Mouse (Mus musculus) limb, embryonic 11.5 days (tissue): ENCODE results near the gene Mccc2. TPM values are rescaled to one million over a fixed set of nuclear protein-coding genes. Genes with fewer than 3 reads are reported as not detected.

Experiments
- ATAC-seq: fragments of 200-750 bp; cut with Nextera tagmentation; 2 replicates; pipeline ENCODE4 v1.8.0; 2017; ENCODE audit warnings: low read depth; ENCODE audit not compliant: insufficient number of reproducible peaks, low FRiP score, low TSS enrichment
- DNase-seq: peaks from one replicate; pipeline ENCODE4 v3.0.0-alpha.2; 2015; ENCODE audit warnings: low spot score
- H3K27ac ChIP-seq: fragments of 300-500 bp; sonication (generic); replicated peaks from 2 replicates; pipeline ENCODE4 v1.5.1; 2014; ENCODE audit warnings: low read depth, mild to moderate bottlenecking, low read length
- H3K27me3 ChIP-seq: fragments of 300-500 bp; sonication (generic); 2 replicates; pipeline ENCODE4 v1.6.1; 2014; ENCODE audit warnings: mild to moderate bottlenecking, low read length, mixed read lengths; ENCODE audit not compliant: control insufficient read depth, insufficient read depth
- H3K36me3 ChIP-seq: fragments of 300-500 bp; sonication (generic); 2 replicates; pipeline ENCODE4 v1.6.1; 2014; ENCODE audit warnings: mild to moderate bottlenecking, low read length, moderate library complexity, mixed read lengths; ENCODE audit not compliant: control insufficient read depth, insufficient read depth
- H3K4me1 ChIP-seq: fragments of 300-500 bp; sonication (generic); 2 replicates; pipeline ENCODE4 v1.6.1; 2014; ENCODE audit warnings: low read length, mixed read lengths; ENCODE audit not compliant: control insufficient read depth, insufficient read depth
- H3K4me2 ChIP-seq: fragments of 300-500 bp; sonication (generic); 2 replicates; pipeline ENCODE4 v1.6.1; 2014; ENCODE audit warnings: low read depth, mild to moderate bottlenecking, moderate library complexity; ENCODE audit not compliant: severe bottlenecking
- H3K4me3 ChIP-seq: fragments of 300-500 bp; sonication (generic); 2 replicates; pipeline ENCODE4 v1.5.1; 2014; ENCODE audit warnings: low read depth, low read length
- H3K9ac ChIP-seq: fragments of 300-500 bp; sonication (generic); 2 replicates; pipeline ENCODE4 v1.6.1; 2014; ENCODE audit warnings: mild to moderate bottlenecking, low read length
- H3K9me3 ChIP-seq: fragments of 300-500 bp; sonication (generic); 2 replicates; pipeline ENCODE4 v1.6.1; 2016; ENCODE audit warnings: low read length; ENCODE audit not compliant: control insufficient read depth
- WGBS: fragments of 180-500 bp; shearing (Covaris S2); extraction: QIAGEN DNeasy Blood & Tissue Kit; methylation state at CpG from one replicate; pipeline ENCODE4 v1.1.7; 2014; 5-methylcytosine and 5-hydroxymethylcytosine counted together
- polyA plus RNA-seq: library from polyadenylated mRNA; unstranded; fragments of >200 nt; fragmentation: Nextera tagmentation; extraction: Ambion mirVana; gene quantifications from 2 replicates; pipeline ENCODE4 v1.2.1, GENCODE M21; 2014

Gene Mccc2
- polyA plus RNA-seq, 1 experiment from 2014 or later: 49.1 TPM

- no peak overlapping the region for H3K9ac ChIP-seq
- ATAC-seq (no peak), DNase-seq (no peak)
- no peak overlapping the region for H3K4me2 ChIP-seq
- no peaks in the 10 kb centered on the region for H3K9me3 ChIP-seq
- 88% methylated on average over 1 of the region's 1 CpGs for WGBS
- no peaks in the 10 kb centered on the region for H3K4me1 ChIP-seq
- no peak overlapping the region for H3K27ac ChIP-seq
- no peak overlapping the region for H3K4me3 ChIP-seq
- H3K36me3 ChIP-seq: no peaks in the 10 kb centered on the region; the same call in 1 of the 2 replicates
- H3K27me3 ChIP-seq: no peaks in the 10 kb centered on the region
Observed at GRCm38 (mm10) chr13:99932406-99932805, 83.0 kb downstream of the Mccc2 start.

GRCm38 (mm10) chr13:99931502-99931901 lies 83.9 kb downstream of the Mccc2 start:
- DNase-seq (no peak), ATAC-seq (no peak)
- no peak overlapping the region for H3K27ac ChIP-seq
- no peak overlapping the region for H3K4me3 ChIP-seq
- no peaks in the 10 kb centered on the region for H3K27me3 ChIP-seq
- H3K9me3 ChIP-seq: no peaks in the 10 kb centered on the region
- H3K4me2 ChIP-seq: no peak overlapping the region
- no peaks in the 10 kb centered on the region; the same call in 1 of the 2 replicates for H3K36me3 ChIP-seq
- WGBS: 82% methylated on average over 6 of the region's 6 CpGs
- no peaks in the 10 kb centered on the region for H3K4me1 ChIP-seq
- H3K9ac ChIP-seq: no peak overlapping the region

- no peak overlapping the region for H3K4me3 ChIP-seq
- no peak overlapping the region for H3K9ac ChIP-seq
- H3K27me3 ChIP-seq: no peaks in the 10 kb centered on the region
- no peaks in the 10 kb centered on the region; the same call in 1 of the 2 replicates for H3K36me3 ChIP-seq
- ATAC-seq (no peak), DNase-seq (no peak)
- H3K4me2 ChIP-seq: no peak overlapping the region
- H3K4me1 ChIP-seq: no peaks in the 10 kb centered on the region
- H3K27ac ChIP-seq: no peak overlapping the region
- no peaks in the 10 kb centered on the region for H3K9me3 ChIP-seq
- 87% methylated on average over 5 of the region's 5 CpGs for WGBS
Observed at GRCm38 (mm10) chr13:99926249-99926648, 89.2 kb downstream of the Mccc2 start.

- Histone ChIP-seq H3K9ac (no peak overlapping the region), H3K4me3 (no peak overlapping the region), H3K9me3 (no peaks in the 10 kb centered on the region), H3K4me1 (no peaks in the 10 kb centered on the region), H3K27me3 (no peaks in the 10 kb centered on the region), H3K36me3 (no peaks in the 10 kb centered on the region), H3K4me2 (no peak overlapping the region), H3K27ac (no peak overlapping the region)
- DNase-seq (no peak), ATAC-seq (no peak)
- 89% methylated on average over 5 of the region's 5 CpGs for WGBS
Observed at GRCm38 (mm10) chr13:99915632-99916031, 99.8 kb downstream of the Mccc2 start.

GRCm38 (mm10) chr13:99900965-99901364 lies 114.5 kb downstream of the Mccc2 start, which contains the start of gene Cartpt:
Cartpt (minus strand) TSS chr13:99901091.
- Histone ChIP-seq H3K9ac (no peak within 1 kb of the TSS), H3K27me3 (peaks cover 24% of the 10 kb centered on the region), H3K9me3 (no peaks in the 10 kb centered on the region), H3K27ac (no peak within 1 kb of the TSS), H3K4me1 (peaks cover 5% of the 10 kb centered on the region; the same call in 1 of the 2 replicates), H3K4me2 (0 out of 2 replicates have a peak within 1 kb of the TSS, but pooled peaks have one; percentile 10), H3K4me3 (no peak within 1 kb of the TSS), H3K36me3 (no peaks in the 10 kb centered on the region)
- DNase-seq (no peak), ATAC-seq (no peak)
- 46% methylated on average over 9 of the region's 9 CpGs for WGBS

- H3K27ac ChIP-seq: no peak overlapping the region
- peaks cover 5% of the 10 kb centered on the region; the same call in 1 of the 2 replicates for H3K4me1 ChIP-seq
- H3K9me3 ChIP-seq: no peaks in the 10 kb centered on the region
- ATAC-seq: 0 out of 2 replicates have a peak, but pooled peaks have one; percentile 31
- H3K4me3 ChIP-seq: no peak overlapping the region
- H3K9ac ChIP-seq: no peak overlapping the region
- H3K36me3 ChIP-seq: no peaks in the 10 kb centered on the region
- H3K27me3 ChIP-seq: peaks cover 24% of the 10 kb centered on the region
- 2% methylated on average over 30 of the region's 30 CpGs for WGBS
- DNase-seq: peak; percentile 88
- H3K4me2 ChIP-seq: 0 out of 2 replicates have a peak overlapping the region, but pooled peaks have one; percentile 10
Observed at GRCm38 (mm10) chr13:99900557-99900892, 114.9 kb downstream of the Mccc2 start.

- Histone ChIP-seq H3K27me3 (peaks cover 24% of the 10 kb centered on the region), H3K9me3 (no peaks in the 10 kb centered on the region), H3K9ac (no peak overlapping the region), H3K4me3 (no peak overlapping the region), H3K36me3 (no peaks in the 10 kb centered on the region), H3K4me1 (peaks cover 5% of the 10 kb centered on the region; the same call in 1 of the 2 replicates), H3K4me2 (no peak overlapping the region), H3K27ac (no peak overlapping the region)
- no peak for ATAC-seq
- WGBS: 7% methylated on average over 38 of the region's 38 CpGs
- no peak for DNase-seq
Observed at GRCm38 (mm10) chr13:99899670-99900556, 115.5 kb downstream of the Mccc2 start.

GRCm38 (mm10) chr13:99898816-99899215 lies 116.6 kb downstream of the Mccc2 start:
- ATAC-seq (no peak), DNase-seq (no peak)
- Histone ChIP-seq H3K36me3 (no peaks in the 10 kb centered on the region), H3K27ac (no peak overlapping the region), H3K4me3 (no peak overlapping the region), H3K9ac (no peak overlapping the region), H3K4me2 (no peak overlapping the region), H3K4me1 (peaks cover 5% of the 10 kb centered on the region; the same call in 1 of the 2 replicates), H3K27me3 (peaks cover 24% of the 10 kb centered on the region), H3K9me3 (no peaks in the 10 kb centered on the region)
- WGBS: 28% methylated on average over 14 of the region's 14 CpGs
